Mouse (Mus musculus): ENCODE data around the gene Ubxn1. TPM values are rescaled to one million over a fixed set of nuclear protein-coding genes. Genes with fewer than 3 reads are reported as not detected.

Gene Ubxn1
- total and polyA plus RNA-seq, 2 experiments from 2014 or later, result 100.0 to 141 TPM

- Histone ChIP-seq H3K36me3 (replicated peaks; ENCODE audit: control insufficient read depth, insufficient read depth, low read length) (peaks cover 10% of the 10 kb centered on the region), H3K9me3 (replicated peaks; ENCODE audit: control insufficient read depth, low read length) (no peaks in the 10 kb centered on the region), H3K27me3 (ENCODE audit: control insufficient read depth, insufficient read depth, low read length) (no peaks in the 10 kb centered on the region), H3K4me1 (ENCODE audit: control insufficient read depth, insufficient read depth) (peaks cover 22% of the 10 kb centered on the region), H3K4me3 (ENCODE audit: low read depth, low read length) (peak overlapping the region; percentile 47), H3K9ac (replicated peaks; ENCODE audit: low read depth, low read length) (peak overlapping the region; percentile 49; the same call in 1 of the 2 replicates), H3K4me2 (ENCODE audit: low read depth, low read length) (peak overlapping the region; percentile 73), H3K27ac (ENCODE audit: low read depth) (no peak overlapping the region)
- DNase-seq (ENCODE audit: low spot score), result peak; percentile 48
- TF ChIP-seq CTCF (IDR thresholded peaks at IDR 0.05; ENCODE audit: low read depth) (no peak), EP300 (IDR thresholded peaks at IDR 0.05; ENCODE audit: low read depth) (no peak)
- WGBS, result 26% methylated on average over 29 of the region's 29 CpGs
- peak; percentile 42 for ATAC-seq (ENCODE audit: insufficient read depth, low read depth)
Observed at GRCm38 (mm10) chr19:8839908-8840791, 31.1 kb upstream of the Ubxn1 start.

- Histone ChIP-seq H3K27ac (ENCODE audit: low read depth) (no peak overlapping the region), H3K27me3 (ENCODE audit: control insufficient read depth, insufficient read depth, low read length) (no peaks in the 10 kb centered on the region), H3K9me3 (replicated peaks; ENCODE audit: control insufficient read depth, low read length) (no peaks in the 10 kb centered on the region), H3K4me1 (ENCODE audit: control insufficient read depth, insufficient read depth) (peaks cover 22% of the 10 kb centered on the region), H3K9ac (replicated peaks; ENCODE audit: low read depth, low read length) (peak overlapping the region; percentile 49; the same call in 1 of the 2 replicates), H3K36me3 (replicated peaks; ENCODE audit: control insufficient read depth, insufficient read depth, low read length) (peaks cover 9% of the 10 kb centered on the region), H3K4me2 (ENCODE audit: low read depth, low read length) (peak overlapping the region; percentile 73), H3K4me3 (ENCODE audit: low read depth, low read length) (peak overlapping the region; percentile 47)
- TF ChIP-seq EP300 (IDR thresholded peaks at IDR 0.05; ENCODE audit: low read depth), result no peak
- no peak for TF ChIP-seq CTCF (IDR thresholded peaks at IDR 0.05; ENCODE audit: low read depth)
- no peak for DNase-seq (ENCODE audit: low spot score)
- 93% methylated on average over 7 of the region's 7 CpGs for WGBS
- no peak for ATAC-seq (ENCODE audit: insufficient read depth, low read depth)
Observed at GRCm38 (mm10) chr19:8841012-8841411, 30.3 kb upstream of the Ubxn1 start.

DNA sequence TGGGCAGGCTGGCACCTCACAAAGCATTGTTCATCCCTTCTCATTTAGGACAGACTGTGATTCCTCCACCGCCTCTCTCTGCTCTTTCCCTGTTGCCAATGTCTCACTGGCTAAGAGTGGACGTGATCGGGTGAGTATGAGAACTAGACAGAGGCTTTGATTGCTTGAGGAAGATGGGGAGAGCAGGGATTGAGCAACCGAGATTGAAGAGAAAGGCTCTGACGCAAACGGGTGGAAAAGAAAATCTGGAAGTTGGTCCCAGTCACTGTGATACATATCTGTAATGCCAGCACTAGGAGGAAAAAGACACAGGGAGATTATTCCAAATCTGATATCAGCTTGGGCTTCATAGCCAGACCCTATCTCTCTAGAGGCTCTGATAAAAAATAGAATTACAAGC, 28.3 kb upstream of the Ubxn1 start:
- H3K4me3 ChIP-seq (ENCODE audit: low read depth, low read length), result no peak overlapping the region
- no peak overlapping the region for H3K4me2 ChIP-seq (ENCODE audit: low read depth, low read length)
- 81% methylated on average over 6 of the region's 6 CpGs for WGBS
- H3K36me3 ChIP-seq (replicated peaks; ENCODE audit: control insufficient read depth, insufficient read depth, low read length), result peaks cover 29% of the 10 kb centered on the region
- H3K9me3 ChIP-seq (replicated peaks; ENCODE audit: control insufficient read depth, low read length), result no peaks in the 10 kb centered on the region
- DNase-seq (ENCODE audit: low spot score) (no peak), ATAC-seq (ENCODE audit: insufficient read depth, low read depth) (no peak)
- no peak overlapping the region for H3K27ac ChIP-seq (ENCODE audit: low read depth)
- TF ChIP-seq CTCF (IDR thresholded peaks at IDR 0.05; ENCODE audit: low read depth) (no peak), EP300 (IDR thresholded peaks at IDR 0.05; ENCODE audit: low read depth) (no peak)
- no peaks in the 10 kb centered on the region for H3K27me3 ChIP-seq (ENCODE audit: control insufficient read depth, insufficient read depth, low read length)
- peaks cover 18% of the 10 kb centered on the region for H3K4me1 ChIP-seq (ENCODE audit: control insufficient read depth, insufficient read depth)
- no peak overlapping the region for H3K9ac ChIP-seq (replicated peaks; ENCODE audit: low read depth, low read length)

GRCm38 (mm10) chr19:8844371-8845129, 26.7 kb upstream of the Ubxn1 start:
- Histone ChIP-seq H3K27ac (ENCODE audit: low read depth) (no peak overlapping the region), H3K4me2 (ENCODE audit: low read depth, low read length) (no peak overlapping the region), H3K36me3 (replicated peaks; ENCODE audit: control insufficient read depth, insufficient read depth, low read length) (peaks cover 36% of the 10 kb centered on the region), H3K4me1 (ENCODE audit: control insufficient read depth, insufficient read depth) (peaks cover 5% of the 10 kb centered on the region; the same call in 1 of the 2 replicates), H3K9ac (replicated peaks; ENCODE audit: low read depth, low read length) (no peak overlapping the region), H3K4me3 (ENCODE audit: low read depth, low read length) (no peak overlapping the region), H3K9me3 (replicated peaks; ENCODE audit: control insufficient read depth, low read length) (no peaks in the 10 kb centered on the region), H3K27me3 (ENCODE audit: control insufficient read depth, insufficient read depth, low read length) (no peaks in the 10 kb centered on the region)
- peak; percentile 58 for DNase-seq (ENCODE audit: low spot score)
- TF ChIP-seq EP300 (IDR thresholded peaks at IDR 0.05; ENCODE audit: low read depth) (no peak), CTCF (IDR thresholded peaks at IDR 0.05; ENCODE audit: low read depth) (peak; percentile 73)
- 68% methylated on average over 5 of the region's 5 CpGs for WGBS
- peak; percentile 4; the same call in 1 of the 2 replicates for ATAC-seq (ENCODE audit: insufficient read depth, low read depth)

GRCm38 (mm10) chr19:8848356-8848755, 22.9 kb upstream of the Ubxn1 start:
- Histone ChIP-seq H3K27me3 (ENCODE audit: control insufficient read depth, insufficient read depth, low read length) (no peaks in the 10 kb centered on the region), H3K9ac (replicated peaks; ENCODE audit: low read depth, low read length) (no peak overlapping the region), H3K4me3 (ENCODE audit: low read depth, low read length) (no peak overlapping the region), H3K4me1 (ENCODE audit: control insufficient read depth, insufficient read depth) (no peaks in the 10 kb centered on the region), H3K36me3 (replicated peaks; ENCODE audit: control insufficient read depth, insufficient read depth, low read length) (peaks cover 31% of the 10 kb centered on the region), H3K4me2 (ENCODE audit: low read depth, low read length) (no peak overlapping the region), H3K27ac (ENCODE audit: low read depth) (no peak overlapping the region), H3K9me3 (replicated peaks; ENCODE audit: control insufficient read depth, low read length) (no peaks in the 10 kb centered on the region)
- TF ChIP-seq CTCF (IDR thresholded peaks at IDR 0.05; ENCODE audit: low read depth) (no peak), EP300 (IDR thresholded peaks at IDR 0.05; ENCODE audit: low read depth) (no peak)
- ATAC-seq (ENCODE audit: insufficient read depth, low read depth), result no peak
- WGBS, result 79% methylated on average over 5 of the region's 5 CpGs
- DNase-seq (ENCODE audit: low spot score), result no peak

Measured in heart, postnatal 0 days (tissue).